Mouse (Mus musculus): Measurements from ENCODE around the gene Cxcl1. TPM values are rescaled to one million over a fixed set of nuclear protein-coding genes. Genes with fewer than 3 reads are reported as not detected.
"Not testable (repeated sequence)": the region's sequence is repeated elsewhere in the genome, so short reads cannot be mapped to it uniquely, and the experiment has no call there.

Cxcl1 gene
- 0.29 TPM in 1 of 2 replicates, not detected in the other for polyA plus RNA-seq (2014; fragmentation: Nextera tagmentation; extraction: Ambion mirVana)

DNA sequence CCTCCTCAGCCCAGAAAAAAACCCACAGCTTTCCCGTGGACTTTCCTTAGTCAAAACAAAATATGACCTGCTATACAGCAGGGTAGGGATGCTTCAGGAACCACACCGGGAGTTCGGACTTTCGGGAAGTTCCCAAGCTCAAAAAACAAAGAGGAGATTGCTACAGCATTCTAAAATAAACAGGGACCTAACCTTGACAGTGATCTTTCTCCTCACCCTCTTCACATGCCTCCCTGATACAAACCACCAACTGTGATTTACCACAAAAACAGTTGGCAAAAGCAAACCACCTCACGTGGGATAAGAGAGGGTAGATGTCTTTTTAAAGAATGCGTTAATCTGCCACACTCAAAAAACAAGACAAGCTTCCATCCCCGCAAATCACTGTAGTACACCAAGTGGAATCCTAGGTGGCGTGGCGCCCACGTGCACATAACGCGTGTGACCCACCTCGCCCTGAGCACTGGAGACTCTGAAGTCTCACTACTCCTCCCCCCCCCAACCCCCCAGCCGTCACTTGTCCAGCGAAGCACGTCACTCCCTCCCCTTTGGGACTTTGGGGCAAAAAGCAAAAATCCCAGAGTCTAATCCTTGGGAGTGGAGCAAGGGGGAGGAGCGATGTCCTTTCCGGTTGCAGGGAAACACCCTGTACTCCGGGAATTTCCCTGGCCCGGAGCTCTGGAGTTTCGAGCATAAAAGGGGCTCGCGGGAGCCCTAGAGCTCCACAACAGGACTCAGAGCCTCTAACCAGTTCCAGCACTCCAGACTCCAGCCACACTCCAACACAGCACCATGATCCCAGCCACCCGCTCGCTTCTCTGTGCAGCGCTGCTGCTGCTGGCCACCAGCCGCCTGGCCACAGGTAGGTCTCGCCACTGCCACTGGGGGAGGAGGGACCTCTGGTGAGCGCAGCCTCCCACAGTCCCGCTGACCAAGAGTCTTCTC, at the start of gene Cxcl1:
Gene Cxcl1, plus strand, starts transcription at position 723 of the 945 bp plus-strand sequence.
- peak; percentile 60 for DNase-seq (ENCODE audit: low spot score)
- peak; percentile 85 for ATAC-seq (ENCODE audit: low FRiP score)
- H3K4me3 ChIP-seq (ENCODE audit: low read depth, low read length): peak within 1 kb of the TSS; percentile 40
- H3K9me3 ChIP-seq (ENCODE audit: control insufficient read depth, low read length): no peaks in the 10 kb centered on the region
- H3K4me1 ChIP-seq (replicated peaks; ENCODE audit: control insufficient read depth, insufficient read depth, low read length): no peaks in the 10 kb centered on the region
- H3K4me2 ChIP-seq (replicated peaks; ENCODE audit: low read depth, low read length): peak within 1 kb of the TSS; percentile 88
- 9% methylated on average over 30 of the region's 30 CpGs for WGBS
- H3K27ac ChIP-seq (ENCODE audit: low read depth, low read length): no peak within 1 kb of the TSS
- H3K9ac ChIP-seq (ENCODE audit: low read depth, low read length): peak within 1 kb of the TSS; percentile 52; the same call in 1 of the 2 replicates
- H3K27me3 ChIP-seq (ENCODE audit: control insufficient read depth, insufficient read depth, low read length): no peaks in the 10 kb centered on the region
- H3K36me3 ChIP-seq (ENCODE audit: control insufficient read depth, insufficient read depth, low read length): no peaks in the 10 kb centered on the region

GRCm38 (mm10) chr5:90843891-90844290, 47.1 kb upstream of the Cxcl1 start:
- ATAC-seq (ENCODE audit: low FRiP score) (no peak), DNase-seq (ENCODE audit: low spot score) (no peak)
- H3K4me3 ChIP-seq (ENCODE audit: low read depth, low read length): no peak overlapping the region
- no peaks in the 10 kb centered on the region for H3K27me3 ChIP-seq (ENCODE audit: control insufficient read depth, insufficient read depth, low read length)
- no peaks in the 10 kb centered on the region for H3K36me3 ChIP-seq (ENCODE audit: control insufficient read depth, insufficient read depth, low read length)
- no peak overlapping the region for H3K9ac ChIP-seq (ENCODE audit: low read depth, low read length)
- H3K27ac ChIP-seq (ENCODE audit: low read depth, low read length): no peak overlapping the region
- H3K9me3 ChIP-seq (ENCODE audit: control insufficient read depth, low read length): no peaks in the 10 kb centered on the region
- 82% methylated on average over 3 of the region's 3 CpGs for WGBS
- no peak overlapping the region for H3K4me2 ChIP-seq (replicated peaks; ENCODE audit: low read depth, low read length)
- H3K4me1 ChIP-seq (replicated peaks; ENCODE audit: control insufficient read depth, insufficient read depth, low read length): no peaks in the 10 kb centered on the region

- H3K4me3 ChIP-seq (ENCODE audit: low read depth, low read length); H3K9me3 ChIP-seq (ENCODE audit: control insufficient read depth, low read length); H3K4me1 ChIP-seq (replicated peaks; ENCODE audit: control insufficient read depth, insufficient read depth, low read length); H3K27ac ChIP-seq (ENCODE audit: low read depth, low read length); DNase-seq (ENCODE audit: low spot score); H3K4me2 ChIP-seq (replicated peaks; ENCODE audit: low read depth, low read length); ATAC-seq (ENCODE audit: low FRiP score); H3K27me3 ChIP-seq (ENCODE audit: control insufficient read depth, insufficient read depth, low read length); H3K9ac ChIP-seq (ENCODE audit: low read depth, low read length); H3K36me3 ChIP-seq (ENCODE audit: control insufficient read depth, insufficient read depth, low read length): not testable (repeated sequence)
- 93% methylated on average over 7 of the region's 7 CpGs for WGBS
Measured at GRCm38 (mm10) chr5:90850096-90850495, 40.9 kb upstream of the Cxcl1 start.

- H3K4me1 ChIP-seq (replicated peaks; ENCODE audit: control insufficient read depth, insufficient read depth, low read length); DNase-seq (ENCODE audit: low spot score); ATAC-seq (ENCODE audit: low FRiP score); H3K9ac ChIP-seq (ENCODE audit: low read depth, low read length); H3K27me3 ChIP-seq (ENCODE audit: control insufficient read depth, insufficient read depth, low read length); H3K4me2 ChIP-seq (replicated peaks; ENCODE audit: low read depth, low read length); H3K4me3 ChIP-seq (ENCODE audit: low read depth, low read length); H3K36me3 ChIP-seq (ENCODE audit: control insufficient read depth, insufficient read depth, low read length); H3K9me3 ChIP-seq (ENCODE audit: control insufficient read depth, low read length); H3K27ac ChIP-seq (ENCODE audit: low read depth, low read length): not testable (repeated sequence)
- WGBS: 90% methylated on average over 11 of the region's 11 CpGs
Measured at GRCm38 (mm10) chr5:90851391-90851790, 39.6 kb upstream of the Cxcl1 start.

- H3K4me2 ChIP-seq (replicated peaks; ENCODE audit: low read depth, low read length): no peak overlapping the region
- no peak for DNase-seq (ENCODE audit: low spot score)
- no peaks in the 10 kb centered on the region for H3K9me3 ChIP-seq (ENCODE audit: control insufficient read depth, low read length)
- H3K36me3 ChIP-seq (ENCODE audit: control insufficient read depth, insufficient read depth, low read length): no peaks in the 10 kb centered on the region
- no peak for ATAC-seq (ENCODE audit: low FRiP score)
- 93% methylated on average over 4 of the region's 4 CpGs for WGBS
- H3K4me1 ChIP-seq (replicated peaks; ENCODE audit: control insufficient read depth, insufficient read depth, low read length): no peaks in the 10 kb centered on the region
- H3K4me3 ChIP-seq (ENCODE audit: low read depth, low read length): no peak overlapping the region
- H3K9ac ChIP-seq (ENCODE audit: low read depth, low read length): no peak overlapping the region
- H3K27me3 ChIP-seq (ENCODE audit: control insufficient read depth, insufficient read depth, low read length): no peaks in the 10 kb centered on the region
- H3K27ac ChIP-seq (ENCODE audit: low read depth, low read length): no peak overlapping the region
Measured at GRCm38 (mm10) chr5:90853206-90853605, 37.8 kb upstream of the Cxcl1 start.

DNA sequence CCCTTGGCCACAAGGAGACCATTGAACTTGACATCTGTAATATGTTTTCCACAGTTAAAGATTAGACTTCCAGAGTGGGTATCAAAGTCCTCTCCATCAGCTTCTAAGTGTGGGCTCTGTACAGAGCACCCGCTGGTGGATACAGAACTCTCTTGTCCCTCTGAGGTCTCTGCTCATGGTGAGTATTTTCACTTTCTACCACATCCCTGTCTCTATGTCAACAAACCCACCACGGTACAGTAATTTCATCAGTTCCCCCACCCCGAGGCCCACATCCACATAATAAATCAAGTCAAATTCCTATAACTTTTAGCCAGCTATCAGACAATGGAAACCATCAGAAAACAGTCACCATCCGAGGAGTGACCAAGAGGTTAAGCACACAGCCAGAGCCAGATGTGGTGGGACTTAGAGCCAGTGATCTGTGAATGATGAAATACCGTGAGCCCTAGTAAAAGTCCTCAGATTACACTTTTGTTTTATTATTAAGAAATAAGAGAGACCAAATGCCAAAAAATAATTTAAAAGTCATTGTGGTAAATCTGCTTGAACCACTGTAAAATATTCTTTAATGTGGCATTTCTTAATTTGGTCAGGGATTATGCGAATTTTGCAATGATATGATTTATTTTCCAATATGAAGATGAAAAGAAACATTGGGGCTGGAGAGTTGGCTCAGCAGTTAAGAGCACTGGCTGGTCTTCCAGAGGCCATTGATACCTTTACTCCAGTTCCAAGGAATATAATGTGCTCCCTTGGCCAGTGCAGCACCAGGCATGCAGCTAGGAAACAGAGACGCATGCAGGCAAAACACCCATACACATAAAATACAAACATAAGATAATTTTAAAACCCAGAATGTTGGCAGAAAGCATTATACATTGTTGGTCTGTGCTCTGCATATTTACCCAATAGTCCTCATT, 35.5 kb upstream of the Cxcl1 start:
- ATAC-seq (ENCODE audit: low FRiP score) (no peak), DNase-seq (ENCODE audit: low spot score) (no peak)
- no peaks in the 10 kb centered on the region for H3K36me3 ChIP-seq (ENCODE audit: control insufficient read depth, insufficient read depth, low read length)
- H3K4me1 ChIP-seq (replicated peaks; ENCODE audit: control insufficient read depth, insufficient read depth, low read length): no peaks in the 10 kb centered on the region
- no peak overlapping the region for H3K9ac ChIP-seq (ENCODE audit: low read depth, low read length)
- H3K4me2 ChIP-seq (replicated peaks; ENCODE audit: low read depth, low read length): no peak overlapping the region
- H3K4me3 ChIP-seq (ENCODE audit: low read depth, low read length): no peak overlapping the region
- H3K9me3 ChIP-seq (ENCODE audit: control insufficient read depth, low read length): no peaks in the 10 kb centered on the region
- no peaks in the 10 kb centered on the region for H3K27me3 ChIP-seq (ENCODE audit: control insufficient read depth, insufficient read depth, low read length)
- H3K27ac ChIP-seq (ENCODE audit: low read depth, low read length): no peak overlapping the region
- WGBS: 81% methylated on average over 7 of the region's 7 CpGs

GRCm38 (mm10) chr5:90857463-90857862, 33.6 kb upstream of the Cxcl1 start:
- H3K27me3 ChIP-seq (ENCODE audit: control insufficient read depth, insufficient read depth, low read length): no peaks in the 10 kb centered on the region
- H3K27ac ChIP-seq (ENCODE audit: low read depth, low read length): no peak overlapping the region
- H3K9ac ChIP-seq (ENCODE audit: low read depth, low read length): no peak overlapping the region
- no peak overlapping the region for H3K4me2 ChIP-seq (replicated peaks; ENCODE audit: low read depth, low read length)
- H3K9me3 ChIP-seq (ENCODE audit: control insufficient read depth, low read length): no peaks in the 10 kb centered on the region
- no peaks in the 10 kb centered on the region for H3K36me3 ChIP-seq (ENCODE audit: control insufficient read depth, insufficient read depth, low read length)
- H3K4me3 ChIP-seq (ENCODE audit: low read depth, low read length): no peak overlapping the region
- ATAC-seq (ENCODE audit: low FRiP score): no peak
- no peaks in the 10 kb centered on the region for H3K4me1 ChIP-seq (replicated peaks; ENCODE audit: control insufficient read depth, insufficient read depth, low read length)
- WGBS: 81% methylated on average over 5 of the region's 5 CpGs
- no peak for DNase-seq (ENCODE audit: low spot score)

DNA sequence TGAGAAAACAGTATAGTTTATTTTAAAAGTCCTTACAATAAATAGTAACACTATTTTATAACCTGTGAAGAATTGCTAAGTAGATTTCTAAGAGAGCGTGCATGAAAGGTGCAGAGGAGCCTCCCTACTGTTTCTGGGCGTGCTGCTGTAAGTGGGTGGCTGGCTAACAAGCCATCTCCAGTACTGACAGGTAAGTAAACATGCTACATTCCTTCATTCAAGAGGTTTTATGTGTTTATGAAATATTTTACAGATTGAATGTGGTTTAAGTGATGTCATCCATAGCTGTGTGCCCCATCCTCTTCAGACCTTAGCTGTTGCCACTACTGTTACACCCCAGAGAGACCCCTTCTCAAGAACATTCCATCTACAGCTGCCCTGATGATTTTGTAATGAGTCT, 32.6 kb upstream of the Cxcl1 start:
- no peak overlapping the region for H3K27ac ChIP-seq (ENCODE audit: low read depth, low read length)
- no peaks in the 10 kb centered on the region for H3K36me3 ChIP-seq (ENCODE audit: control insufficient read depth, insufficient read depth, low read length)
- ATAC-seq (ENCODE audit: low FRiP score) (no peak), DNase-seq (ENCODE audit: low spot score) (no peak)
- H3K27me3 ChIP-seq (ENCODE audit: control insufficient read depth, insufficient read depth, low read length): no peaks in the 10 kb centered on the region
- no peak overlapping the region for H3K4me2 ChIP-seq (replicated peaks; ENCODE audit: low read depth, low read length)
- no peak overlapping the region for H3K4me3 ChIP-seq (ENCODE audit: low read depth, low read length)
- 92% methylated on average over 2 of the region's 2 CpGs for WGBS
- H3K9ac ChIP-seq (ENCODE audit: low read depth, low read length): no peak overlapping the region
- H3K4me1 ChIP-seq (replicated peaks; ENCODE audit: control insufficient read depth, insufficient read depth, low read length): no peaks in the 10 kb centered on the region
- H3K9me3 ChIP-seq (ENCODE audit: control insufficient read depth, low read length): no peaks in the 10 kb centered on the region

Data from hindbrain, embryonic 11.5 days (tissue).